Mouse (Mus musculus) E14TG2a.4 (cell line): ENCODE data around the gene Gm49380.
A peak's percentile ranks its signal among the peaks of the same experiment; 100 is the strongest.

Experiments used
- H3K27me3 ChIP-seq: 2 replicates; pipeline ENCODE4 v1.6.1; 2014; ENCODE audit warnings: low read length, control low read depth; ENCODE audit not compliant: insufficient read depth
- H3K36me3 ChIP-seq: 2 replicates; pipeline ENCODE4 v1.6.1; 2014; ENCODE audit warnings: low read length, control low read depth; ENCODE audit not compliant: insufficient read depth
- H3K4me1 ChIP-seq: replicated peaks from 2 replicates; pipeline ENCODE4 v1.6.1; 2014; ENCODE audit warnings: low read depth, low read length, control low read depth
- H3K4me3 ChIP-seq: replicated peaks from 2 replicates; pipeline ENCODE4 v1.5.1; 2014; ENCODE audit warnings: mild to moderate bottlenecking, low read length
- H3K9me3 ChIP-seq: 2 replicates; pipeline ENCODE4 v1.6.1; 2014; ENCODE audit warnings: low read length, control low read depth
- CTCF ChIP-seq: conservative IDR thresholded peaks from 2 replicates; pipeline ENCODE4 v1.5.1; 2014; ENCODE audit warnings: low read length
- NANOG ChIP-seq: IDR thresholded peaks from 2 replicates; pipeline ENCODE4 v1.6.1; 2014; ENCODE audit warnings: borderline replicate concordance, low read length, mixed read lengths
- POU5F1 ChIP-seq: IDR thresholded peaks from 2 replicates; pipeline ENCODE4 v1.6.1; 2014; ENCODE audit warnings: low read length, borderline replicate concordance

The Gm49380 gene

DNA sequence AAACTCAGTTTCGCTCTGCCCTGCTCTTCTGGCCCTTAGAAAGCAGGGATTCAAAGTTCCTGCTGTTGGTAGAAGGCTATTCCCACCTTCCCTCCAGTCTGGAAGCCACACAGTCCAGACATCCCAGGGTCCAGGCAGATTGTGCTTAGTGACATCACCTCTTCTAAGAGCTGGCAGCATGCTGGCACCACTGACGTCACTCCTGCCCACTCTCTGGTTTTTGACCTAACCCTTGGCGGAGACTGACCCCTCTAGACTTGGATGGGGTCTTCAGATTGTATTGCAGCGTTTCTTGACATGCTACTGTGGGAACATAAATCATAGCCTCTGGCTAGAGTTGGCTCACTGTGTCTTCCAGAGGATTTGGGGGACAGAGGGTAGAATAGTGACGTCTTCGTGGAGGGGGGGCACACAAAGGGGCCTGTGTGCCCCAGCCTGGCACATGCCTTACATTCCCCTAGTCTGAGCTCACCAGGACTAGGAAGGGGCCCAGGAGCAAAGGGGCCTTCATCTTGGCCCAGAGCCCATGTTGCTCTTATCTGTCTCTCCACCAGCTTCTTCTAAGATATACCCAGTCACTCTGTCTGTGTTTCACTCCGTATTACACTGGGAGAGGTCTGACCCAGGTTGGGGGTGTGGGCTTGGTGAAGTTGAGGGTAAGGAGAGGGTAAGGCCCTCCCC lies 22.6 kb upstream of the Gm49380 start:
- Histone ChIP-seq H3K4me3 (peak overlapping the region; percentile 86), H3K4me1 (peaks cover 80% of the 10 kb centered on the region), H3K27me3 (peaks cover 56% of the 10 kb centered on the region), H3K36me3 (peaks cover 47% of the 10 kb centered on the region), H3K9me3 (no peaks in the 10 kb centered on the region)
- TF ChIP-seq CTCF (no peak), NANOG (no peak), POU5F1 (no peak)

DNA sequence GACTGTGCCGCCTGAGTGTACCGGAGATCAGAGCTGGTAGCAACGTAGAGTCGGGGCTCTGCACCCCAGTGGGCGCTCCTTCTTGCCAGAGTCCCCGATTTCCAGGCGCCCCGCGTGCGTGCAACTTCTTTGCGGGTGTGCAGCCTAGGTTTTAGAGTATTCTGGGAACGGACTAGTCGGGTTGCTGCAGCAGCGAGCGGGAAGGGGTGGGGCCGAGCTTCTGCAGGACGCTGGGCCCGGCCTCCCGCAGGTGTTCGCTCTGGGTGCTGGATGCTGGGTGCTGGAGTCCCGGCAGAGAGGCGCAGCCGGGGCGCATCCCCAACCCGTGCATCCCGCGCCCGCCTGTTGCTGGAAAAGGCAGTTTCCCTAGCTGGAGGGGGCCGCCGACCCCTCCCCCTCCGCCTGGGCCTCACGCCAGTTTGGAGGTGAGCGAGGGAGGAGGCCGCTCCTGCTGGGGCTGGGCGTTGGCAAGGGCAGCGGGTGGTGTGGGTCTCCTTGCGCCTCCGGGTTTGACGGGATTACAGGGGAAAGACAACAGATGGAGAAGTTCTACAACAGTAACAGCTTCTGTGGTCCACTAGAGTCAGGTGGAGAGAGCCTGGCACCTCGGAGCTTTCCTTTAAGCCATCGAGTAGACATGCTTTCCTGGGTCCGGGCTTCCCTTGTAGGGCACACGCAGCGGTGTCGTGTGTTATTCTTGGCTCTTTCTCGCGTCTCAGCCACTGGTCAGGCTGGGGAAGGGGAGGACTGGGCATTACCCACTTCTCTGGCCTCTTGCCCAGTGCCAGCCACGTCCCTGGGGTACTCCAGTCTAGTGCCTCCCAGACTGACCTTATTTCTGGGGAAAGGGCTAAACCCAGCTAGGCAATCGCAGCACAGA lies 21.8 kb upstream of the Gm49380 start:
- H3K4me1 ChIP-seq, result peaks cover 80% of the 10 kb centered on the region
- TF ChIP-seq POU5F1 (no peak), NANOG (no peak), CTCF (no peak)

DNA sequence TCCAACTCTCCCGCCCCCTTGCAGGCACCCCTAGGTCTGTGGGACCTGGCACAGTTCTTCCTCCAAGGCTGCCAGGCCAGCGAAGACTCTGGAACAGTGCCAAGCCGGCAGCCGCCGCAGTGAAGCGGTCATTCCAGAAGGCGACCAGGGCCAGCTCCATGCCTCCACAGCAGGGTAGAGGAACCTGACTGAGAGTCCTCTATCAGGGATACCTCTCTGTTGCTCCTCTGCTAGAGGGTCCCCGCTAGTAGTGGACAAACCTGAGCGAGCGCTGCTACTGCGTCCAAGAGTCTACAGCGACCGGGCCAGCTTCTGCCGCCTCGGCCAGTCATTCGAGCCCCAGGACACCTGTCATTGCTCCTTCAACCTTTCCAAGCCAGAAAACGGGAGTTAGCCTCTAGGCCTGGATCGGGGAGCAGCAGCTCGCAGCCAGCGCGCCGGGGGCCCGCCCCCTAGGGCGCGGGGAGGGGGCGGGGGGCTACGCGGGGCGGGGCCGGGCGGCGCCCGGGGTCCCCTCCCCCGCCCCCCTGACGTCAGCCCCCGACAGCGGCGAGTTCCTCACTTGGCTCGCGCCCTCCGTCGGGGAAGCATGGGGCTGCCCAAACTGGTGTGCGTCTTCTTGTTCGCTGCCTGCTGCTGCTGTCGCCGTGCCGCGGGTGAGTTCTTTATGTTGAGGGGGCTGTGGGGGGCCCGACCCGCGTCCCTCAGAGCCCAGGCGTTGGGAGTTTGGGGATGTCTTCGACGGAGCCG lies 21.0 kb upstream of the Gm49380 start, which contains the start of gene Mcam:
Gene Mcam, plus strand, starts transcription at position 369 of the 750 bp plus-strand sequence.
- Histone ChIP-seq H3K9me3 (no peaks in the 10 kb centered on the region), H3K4me1 (peaks cover 80% of the 10 kb centered on the region), H3K4me3 (peak within 1 kb of the TSS; percentile 86), H3K36me3 (peaks cover 31% of the 10 kb centered on the region), H3K27me3 (peaks cover 56% of the 10 kb centered on the region)
- no peak for TF ChIP-seq POU5F1
- no peak for TF ChIP-seq NANOG

More for the DNA sequence above, 21.8 kb upstream of the Gm49380 start:
- peak overlapping the region; percentile 86 for H3K4me3 ChIP-seq
- peaks cover 39% of the 10 kb centered on the region for H3K36me3 ChIP-seq
- H3K27me3 ChIP-seq, result peaks cover 56% of the 10 kb centered on the region
- no peaks in the 10 kb centered on the region for H3K9me3 ChIP-seq

DNA sequence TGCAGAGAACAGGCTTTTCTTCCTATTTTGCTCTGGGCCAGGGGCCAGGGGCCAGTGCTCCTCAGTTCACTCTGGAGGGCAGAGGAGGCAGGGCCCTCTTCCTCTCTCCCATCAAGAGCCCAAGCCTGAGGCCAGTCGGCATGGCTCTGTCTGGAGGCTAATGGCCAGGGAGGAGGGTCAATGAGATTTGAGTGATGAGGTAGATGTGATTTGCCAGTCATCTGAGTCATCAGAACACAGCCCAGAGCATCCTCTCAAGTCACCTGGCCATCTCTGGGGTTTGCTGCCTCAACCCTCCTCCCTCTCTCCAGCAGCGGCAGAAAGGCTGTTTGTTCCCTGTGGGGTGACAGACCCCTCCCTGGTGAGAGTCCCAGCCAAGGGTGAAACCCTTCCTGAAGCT lies 20.0 kb upstream of the Gm49380 start:
- Histone ChIP-seq H3K4me1 (peaks cover 80% of the 10 kb centered on the region), H3K9me3 (no peaks in the 10 kb centered on the region), H3K4me3 (no peak overlapping the region; the same call in none of the 2 replicates), H3K36me3 (peaks cover 21% of the 10 kb centered on the region), H3K27me3 (peaks cover 56% of the 10 kb centered on the region)
- TF ChIP-seq POU5F1 (no peak), NANOG (no peak), CTCF (no peak)

DNA sequence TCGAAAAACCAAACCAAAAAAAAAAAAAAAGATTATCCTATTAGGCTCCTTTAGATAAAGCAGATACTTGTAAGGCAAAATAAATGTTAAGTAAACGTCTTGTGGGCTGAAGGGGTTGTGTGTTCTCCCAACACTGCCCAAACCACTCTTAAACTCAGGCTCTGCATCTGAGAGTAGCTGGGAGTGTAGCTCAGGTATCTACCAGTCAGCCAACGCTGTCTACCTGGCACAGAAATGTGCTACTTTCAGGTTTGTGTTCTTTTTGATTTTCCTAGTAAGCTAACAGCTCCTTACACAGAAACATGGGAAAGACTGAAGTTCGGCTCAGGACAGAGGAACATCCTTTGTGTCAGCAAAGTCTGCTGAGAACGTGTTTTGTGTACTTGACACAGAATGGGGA lies 18.9 kb upstream of the Gm49380 start:
- H3K4me3 ChIP-seq, result no peak overlapping the region

DNA sequence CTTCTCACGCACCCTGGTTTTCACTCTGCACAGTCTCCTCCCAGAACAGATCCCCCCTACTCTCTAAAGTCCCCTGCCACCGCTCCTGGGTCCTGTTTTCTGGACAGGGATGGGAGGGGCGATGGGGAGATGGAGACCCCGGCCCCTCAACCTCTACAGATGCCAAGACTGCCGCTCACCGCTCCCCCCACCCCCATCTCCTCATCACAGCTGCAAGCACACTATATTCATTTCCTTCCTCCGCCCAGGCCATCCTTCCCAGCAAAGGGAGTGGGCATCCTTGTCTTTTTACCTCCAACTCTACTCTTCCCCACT lies 17.9 kb upstream of the Gm49380 start:
- peaks cover 2% of the 10 kb centered on the region; the same call in 1 of the 2 replicates for H3K36me3 ChIP-seq
- peak overlapping the region; percentile 74 for H3K4me3 ChIP-seq
- peaks cover 85% of the 10 kb centered on the region for H3K4me1 ChIP-seq
- no peaks in the 10 kb centered on the region for H3K9me3 ChIP-seq
- peaks cover 49% of the 10 kb centered on the region for H3K27me3 ChIP-seq
- TF ChIP-seq CTCF (no peak), POU5F1 (no peak), NANOG (no peak)

More for the DNA sequence above, 18.9 kb upstream of the Gm49380 start:
- peaks cover 11% of the 10 kb centered on the region for H3K36me3 ChIP-seq
- TF ChIP-seq NANOG (no peak), CTCF (no peak), POU5F1 (no peak)
- peaks cover 56% of the 10 kb centered on the region for H3K27me3 ChIP-seq
- peaks cover 82% of the 10 kb centered on the region for H3K4me1 ChIP-seq
- H3K9me3 ChIP-seq, result no peaks in the 10 kb centered on the region

DNA sequence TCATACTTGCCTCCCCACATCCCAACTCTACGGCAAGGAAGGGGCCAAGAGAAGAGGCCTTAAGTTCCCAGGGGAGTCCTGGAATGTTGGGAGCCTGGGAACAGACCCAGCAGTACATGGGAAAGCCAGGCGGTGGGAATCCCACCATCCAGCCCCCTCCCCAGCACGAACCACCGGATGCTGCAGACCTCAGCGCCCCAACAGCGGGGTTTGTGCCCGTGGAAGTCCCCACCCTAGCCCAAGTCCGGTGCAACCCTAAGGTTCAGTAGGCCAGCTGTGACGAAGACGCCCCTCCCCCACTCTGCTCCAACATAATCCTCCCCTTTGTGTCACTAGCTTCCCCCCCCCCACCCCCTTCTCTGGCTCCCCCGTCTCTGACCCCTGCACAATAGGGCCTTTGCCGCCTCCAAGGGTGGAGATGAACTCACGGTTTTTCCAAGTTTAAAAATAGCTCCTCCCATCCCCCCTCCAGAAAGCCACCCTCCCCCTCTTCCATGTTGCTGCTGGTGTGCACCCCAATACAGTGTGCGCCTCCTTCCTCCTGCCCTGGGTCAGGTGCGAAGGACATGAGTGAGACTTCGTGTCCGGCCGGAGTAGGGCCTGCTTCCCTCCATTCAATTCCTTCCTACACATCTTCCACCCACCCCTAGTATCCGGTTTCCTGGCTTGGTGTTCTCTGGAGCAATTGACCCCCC lies 17.4 kb upstream of the Gm49380 start:
- Histone ChIP-seq H3K4me1 (peaks cover 83% of the 10 kb centered on the region), H3K27me3 (peaks cover 44% of the 10 kb centered on the region), H3K4me3 (peak overlapping the region; percentile 74), H3K36me3 (no peaks in the 10 kb centered on the region), H3K9me3 (no peaks in the 10 kb centered on the region)
- TF ChIP-seq POU5F1 (no peak), CTCF (no peak), NANOG (no peak)
